Mouse (Mus musculus): ENCODE data around the gene Cachd1.

The Cachd1 gene

GRCm38 (mm10) chr4:100920413-100920812 is 143.9 kb downstream of the Cachd1 start:
- no peak for DNase-seq (ENCODE audit: low read depth, low spot score)

GRCm38 (mm10) chr4:100922816-100923554 is 146.5 kb downstream of the Cachd1 start:
- DNase-seq (ENCODE audit: low read depth, low spot score) = no peak

GRCm38 (mm10) chr4:100923598-100923997 is 147.1 kb downstream of the Cachd1 start:
- DNase-seq (ENCODE audit: low read depth, low spot score) = no peak

GRCm38 (mm10) chr4:100924276-100924675 is 147.8 kb downstream of the Cachd1 start:
- no peak for DNase-seq (ENCODE audit: low read depth, low spot score)

- no peak for DNase-seq (ENCODE audit: low read depth, low spot score)
These were observed 148.7 kb downstream of the Cachd1 start for GRCm38 (mm10) chr4:100925153-100925552.

- DNase-seq (ENCODE audit: low read depth, low spot score) = no peak
These were observed 150.1 kb downstream of the Cachd1 start for GRCm38 (mm10) chr4:100926608-100927007.

- no peak for DNase-seq (ENCODE audit: low read depth, low spot score)
These were observed 150.6 kb downstream of the Cachd1 start for GRCm38 (mm10) chr4:100927059-100927458.

GRCm38 (mm10) chr4:100943689-100944088 is 167.2 kb downstream of the Cachd1 start:
- no peak for DNase-seq (ENCODE audit: low read depth, low spot score)

GRCm38 (mm10) chr4:100944276-100944675 is 167.8 kb downstream of the Cachd1 start:
- DNase-seq (ENCODE audit: low read depth, low spot score) = peak; percentile 18

GRCm38 (mm10) chr4:100945171-100945899 is 168.9 kb downstream of the Cachd1 start:
- no peak for DNase-seq (ENCODE audit: low read depth, low spot score)

- DNase-seq (ENCODE audit: low read depth, low spot score) = no peak
These were observed 172.3 kb downstream of the Cachd1 start for GRCm38 (mm10) chr4:100948494-100949425.

- DNase-seq (ENCODE audit: low read depth, low spot score) = no peak
These were observed 173.8 kb downstream of the Cachd1 start for GRCm38 (mm10) chr4:100950316-100950715.

GRCm38 (mm10) chr4:100951876-100952275 is 175.4 kb downstream of the Cachd1 start:
- DNase-seq (ENCODE audit: low read depth, low spot score) = no peak

GRCm38 (mm10) chr4:100963341-100963740 is 186.9 kb downstream of the Cachd1 start:
- DNase-seq (ENCODE audit: low read depth, low spot score) = no peak

GRCm38 (mm10) chr4:100963796-100964195 is 187.3 kb downstream of the Cachd1 start:
- no peak for DNase-seq (ENCODE audit: low read depth, low spot score)

- DNase-seq (ENCODE audit: low read depth, low spot score) = no peak
These were observed 191.4 kb downstream of the Cachd1 start for GRCm38 (mm10) chr4:100967703-100968392.

GRCm38 (mm10) chr4:100973641-100974454 is 197.4 kb downstream of the Cachd1 start:
- no peak for DNase-seq (ENCODE audit: low read depth, low spot score)

- no peak for DNase-seq (ENCODE audit: low read depth, low spot score)
These were observed 198.1 kb downstream of the Cachd1 start for GRCm38 (mm10) chr4:100974455-100975035.

GRCm38 (mm10) chr4:100977522-100977921 is 201.0 kb downstream of the Cachd1 start:
- peak; percentile 30 for DNase-seq (ENCODE audit: low read depth, low spot score)

- no peak for DNase-seq (ENCODE audit: low read depth, low spot score)
These were observed 210.7 kb downstream of the Cachd1 start for GRCm38 (mm10) chr4:100987187-100987586.

Measured in ZHBTc4 (cell line).